In genomic region chr15:8936911-8937310, GRCm38 (mm10) we compare ENCODE assay signal across 21 mouse cellular contexts. TPM values are rescaled to one million over a fixed set of nuclear protein-coding genes. Genes with fewer than 3 reads are reported as not detected.
DNase-seq lines count a peak whose midpoint lies in the region; ATAC-seq lines count a peak whose summit lies in the region.
"Had no signal": no experiment of that assay in that cellular context is flagged by ENCODE, and none has a peak within 500 bp of the region (broad histone marks: within the 10 kb centered on the region; RNA-seq: fewer than 3 reads in every experiment).

No protein-coding gene starts in this region.

- no peak for DNase-seq in cerebellum, adult 8-10 months
- peak; percentile 12 to 14 for DNase-seq in cerebellum, postnatal 10 days
- DNase-seq in cerebellum, postnatal 36 days = no peak
- DNase-seq in 3T3-L1 (ENCODE audit: low read depth, low spot score) = peak; percentile 32
- peak; percentile 40 for DNase-seq in brain, adult 2 months (ENCODE audit: low read depth, low spot score)
- DNase-seq in urinary bladder, adult 2 months (ENCODE audit: low spot score) = no peak
- DNase-seq: adrenal gland, postnatal 25 days; cerebellum, adult 11-12 months; forebrain, postnatal 0 days; gastrocnemius, adult 2 months; gastrocnemius, postnatal 14 days; heart, adult 18-20 months; heart, postnatal 14 days; heart, postnatal 4 days; kidney, adult 2 months had no signal

- peak; percentile 56; the same call in 1 of the 2 replicates for ATAC-seq in cerebellum, adult (ENCODE audit: insufficient number of reproducible peaks, low FRiP score, low TSS enrichment)
- ATAC-seq: CD4-positive, CD25-positive, alpha-beta regulatory T cell, adult 4 months; forebrain, embryonic 14.5 days; forebrain, postnatal 0 days; hindbrain, postnatal 0 days; inflammation-experienced regulatory T-cells, adult 6 months; intestine, embryonic 16.5 days had no signal

RNA-seq across cellular contexts. Expression of gene Ranbp3l, which starts 30.8 kb away (rescaled TPM):
- polyA plus RNA-seq in urinary bladder, adult 2 months (2012; rRNA removed) = 0.44 and 0.45 TPM in 2 replicates

Comparison
In these comparisons a context has a peak if more than half of its experiments do, and no peak if none do; other contexts are left out.
1. DNase-seq: peak in cerebellum, postnatal 10 days (2 of 2), 3T3-L1 (single experiment) and brain, adult 2 months (single experiment); none in cerebellum, adult 8-10 months (single experiment), cerebellum, postnatal 36 days (0 of 2) and urinary bladder, adult 2 months (single experiment).